Mouse (Mus musculus): Measurements from ENCODE around the gene Sgpp2. TPM values are rescaled to one million over a fixed set of nuclear protein-coding genes. Genes with fewer than 3 reads are reported as not detected.

Gene Sgpp2
- polyA plus RNA-seq, 1 experiment from 2014 or later, result 3.6 TPM

DNA sequence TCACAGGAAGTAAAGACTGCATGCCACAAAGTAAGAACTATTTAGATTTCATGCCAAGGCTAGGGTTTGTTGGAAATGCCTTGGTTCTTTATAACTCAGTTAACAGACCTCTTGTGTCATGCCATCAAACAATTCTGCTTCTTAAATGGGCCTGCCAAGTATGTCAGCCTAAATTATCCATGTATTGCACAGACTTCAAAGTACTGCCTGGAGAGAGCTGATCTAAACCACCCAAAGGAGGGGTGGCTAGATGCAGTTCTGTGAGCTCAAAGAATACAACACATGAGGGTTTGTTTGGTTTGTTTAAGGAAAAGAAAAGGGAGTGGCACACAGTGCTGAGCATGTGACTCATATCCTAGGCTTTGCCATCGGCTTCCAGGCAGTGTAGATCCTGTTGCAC is 137.9 kb downstream of the Sgpp2 start:
- Histone ChIP-seq H3K36me3 (peaks cover 27% of the 10 kb centered on the region; the same call in 1 of the 2 replicates), H3K27me3 (no peaks in the 10 kb centered on the region), H3K9ac (no peak overlapping the region), H3K9me3 (replicated peaks) (no peaks in the 10 kb centered on the region), H3K27ac (replicated peaks) (peak overlapping the region; percentile 65), H3K4me1 (peaks cover 22% of the 10 kb centered on the region), H3K4me3 (replicated peaks) (no peak overlapping the region), H3K4me2 (replicated peaks) (no peak overlapping the region)
- 18% methylated on average over 1 of the region's 1 CpGs for WGBS
- ATAC-seq (ENCODE audit: insufficient number of reproducible peaks, low FRiP score, low TSS enrichment, low read depth), result peak; percentile 73

DNA sequence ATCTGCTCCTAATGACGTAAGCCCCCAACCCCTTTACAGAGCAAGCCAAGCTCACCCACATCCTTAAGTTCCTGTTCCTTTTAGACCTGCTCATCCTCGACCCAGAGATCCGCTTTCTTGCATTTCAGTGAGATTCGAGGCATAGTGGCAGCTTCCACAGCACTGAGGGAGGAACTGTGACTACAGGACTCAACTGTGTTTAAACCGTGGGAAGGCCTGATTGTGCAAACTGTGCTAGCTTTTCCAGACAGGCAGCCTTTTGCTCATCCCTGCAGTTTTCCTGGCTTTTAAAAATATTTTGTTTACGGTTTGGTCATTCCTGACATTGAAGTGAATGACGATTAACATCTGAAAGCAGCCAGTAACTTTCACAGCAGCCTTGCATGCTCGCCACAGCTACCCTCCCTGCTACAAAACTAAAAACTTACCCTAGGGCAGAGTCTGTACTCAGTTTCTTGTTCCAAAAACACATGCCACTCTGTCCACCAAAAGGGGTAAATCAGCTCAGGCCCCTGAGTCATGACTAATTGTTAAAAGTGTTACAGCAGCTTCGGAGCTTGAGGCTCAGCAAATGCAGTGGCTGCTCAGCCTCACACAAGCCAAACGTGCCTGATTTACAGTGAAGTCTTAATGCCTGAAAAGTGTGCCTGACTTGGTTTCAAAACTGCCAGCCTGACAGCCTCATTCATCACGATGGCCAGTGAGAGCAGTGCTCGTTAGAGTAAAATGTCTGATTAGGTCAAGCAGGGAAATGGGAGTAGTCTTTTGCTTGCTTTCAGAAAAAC is 141.1 kb downstream of the Sgpp2 start:
- H3K36me3 ChIP-seq, result peaks cover 39% of the 10 kb centered on the region
- peaks cover 26% of the 10 kb centered on the region for H3K4me1 ChIP-seq
- H3K9ac ChIP-seq, result no peak overlapping the region
- H3K4me2 ChIP-seq (replicated peaks), result no peak overlapping the region
- H3K27ac ChIP-seq (replicated peaks), result peak overlapping the region; percentile 58; the same call in 1 of the 2 replicates
- ATAC-seq (ENCODE audit: insufficient number of reproducible peaks, low FRiP score, low TSS enrichment, low read depth), result no peak
- H3K9me3 ChIP-seq (replicated peaks), result no peaks in the 10 kb centered on the region
- H3K27me3 ChIP-seq, result no peaks in the 10 kb centered on the region
- WGBS, result 53% methylated on average over 12 of the region's 12 CpGs
- no peak overlapping the region for H3K4me3 ChIP-seq (replicated peaks)

- no peaks in the 10 kb centered on the region for H3K27me3 ChIP-seq
- no peaks in the 10 kb centered on the region for H3K9me3 ChIP-seq (replicated peaks)
- 86% methylated on average over 6 of the region's 6 CpGs for WGBS
- H3K4me3 ChIP-seq (replicated peaks), result no peak overlapping the region
- H3K4me1 ChIP-seq, result peaks cover 26% of the 10 kb centered on the region
- no peak overlapping the region for H3K9ac ChIP-seq
- ATAC-seq (ENCODE audit: insufficient number of reproducible peaks, low FRiP score, low TSS enrichment, low read depth), result no peak
- H3K27ac ChIP-seq (replicated peaks), result no peak overlapping the region
- H3K36me3 ChIP-seq, result peaks cover 48% of the 10 kb centered on the region
- no peak overlapping the region for H3K4me2 ChIP-seq (replicated peaks)
These were observed 142.4 kb downstream of the Sgpp2 start for GRCm38 (mm10) chr1:78452544-78452943.

DNA sequence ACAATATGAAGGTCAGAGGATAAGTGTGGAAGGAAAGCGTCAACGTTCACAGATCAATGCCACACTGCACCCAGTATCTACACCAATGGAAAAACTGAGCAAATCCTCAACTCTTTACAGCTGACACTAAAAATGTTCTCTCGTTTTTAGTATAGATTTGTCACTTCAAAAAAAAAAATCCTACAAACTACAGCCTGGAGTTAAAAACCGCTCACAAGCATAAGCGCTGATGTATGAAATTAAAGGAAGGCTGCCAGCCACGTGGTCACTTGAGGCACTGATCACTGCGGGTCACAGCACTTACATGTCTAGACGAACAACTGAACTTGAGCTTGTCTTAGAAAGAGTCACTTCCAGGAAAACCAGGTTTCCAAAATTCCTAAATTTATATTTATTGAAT is 143.7 kb downstream of the Sgpp2 start:
- Histone ChIP-seq H3K4me2 (replicated peaks) (no peak overlapping the region), H3K27me3 (no peaks in the 10 kb centered on the region), H3K36me3 (peaks cover 59% of the 10 kb centered on the region), H3K4me1 (peaks cover 16% of the 10 kb centered on the region), H3K9me3 (replicated peaks) (no peaks in the 10 kb centered on the region), H3K4me3 (replicated peaks) (no peak overlapping the region), H3K27ac (replicated peaks) (no peak overlapping the region), H3K9ac (no peak overlapping the region)
- no peak for ATAC-seq (ENCODE audit: insufficient number of reproducible peaks, low FRiP score, low TSS enrichment, low read depth)
- 76% methylated on average over 8 of the region's 8 CpGs for WGBS

DNA sequence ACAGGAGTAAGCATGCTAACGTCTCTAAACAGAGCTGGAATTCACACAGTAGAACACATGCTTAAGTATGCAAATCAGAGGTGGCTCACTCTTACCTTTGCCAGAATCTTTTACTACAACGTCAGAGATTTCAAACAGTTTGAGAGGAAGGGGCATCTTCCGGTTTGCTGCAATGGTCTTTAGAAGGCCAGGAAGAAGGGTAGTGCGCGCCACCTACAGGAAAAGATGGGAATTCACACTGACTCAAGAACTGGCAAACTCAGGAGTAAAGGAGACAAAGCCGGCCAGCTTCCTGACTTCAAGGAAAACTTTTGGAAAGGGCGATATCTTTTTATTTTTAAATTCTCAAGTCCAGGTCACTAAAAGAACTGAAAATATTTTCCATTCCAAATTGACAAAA is 144.5 kb downstream of the Sgpp2 start:
- H3K4me2 ChIP-seq (replicated peaks), result no peak overlapping the region
- no peaks in the 10 kb centered on the region for H3K27me3 ChIP-seq
- 29% methylated on average over 7 of the region's 7 CpGs for WGBS
- no peak overlapping the region for H3K4me3 ChIP-seq (replicated peaks)
- H3K9ac ChIP-seq, result no peak overlapping the region
- ATAC-seq (ENCODE audit: insufficient number of reproducible peaks, low FRiP score, low TSS enrichment, low read depth), result no peak
- H3K9me3 ChIP-seq (replicated peaks), result no peaks in the 10 kb centered on the region
- H3K27ac ChIP-seq (replicated peaks), result 0 out of 2 replicates have a peak overlapping the region, but pooled peaks have one; percentile 17
- H3K36me3 ChIP-seq, result peaks cover 64% of the 10 kb centered on the region
- H3K4me1 ChIP-seq, result peaks cover 16% of the 10 kb centered on the region

Other genes with a start within 250 kb of the Sgpp2 start
- gene Pax3, start 113.2 kb upstream of the Sgpp2 start, polyA plus RNA-seq (2015; fragmentation: Nextera tagmentation; extraction: Ambion mirVana), result 47.0 and 47.2 TPM in 2 replicates
- 121 and 123 TPM in 2 replicates for gene Farsb, start 178.6 kb downstream of the Sgpp2 start, polyA plus RNA-seq (2015; fragmentation: Nextera tagmentation; extraction: Ambion mirVana)
- gene Mogat1, start 200.6 kb downstream of the Sgpp2 start, polyA plus RNA-seq (2015; fragmentation: Nextera tagmentation; extraction: Ambion mirVana), result 0.77 and 1.4 TPM in 2 replicates
- gene BC035947, start 201.8 kb downstream of the Sgpp2 start, polyA plus RNA-seq (2015; fragmentation: Nextera tagmentation; extraction: Ambion mirVana), result 0.49 and 0.70 TPM in 2 replicates